Mouse (Mus musculus) forebrain, embryonic 16.5 days (tissue): ENCODE results near the gene Nhlrc4. TPM values are rescaled to one million over a fixed set of nuclear protein-coding genes. Genes with fewer than 3 reads are reported as not detected.

Source experiments
- ATAC-seq: fragments of 200-750 bp; cut with Nextera tagmentation; 2 replicates; pipeline ENCODE4 v1.8.0; 2017; ENCODE audit warnings: mild to moderate bottlenecking, moderate library complexity
- H3K27ac ChIP-seq: fragments of 300-500 bp; sonication (generic); 2 replicates; pipeline ENCODE4 v1.5.1; 2014; ENCODE audit warnings: low read length, control low read depth
- H3K27me3 ChIP-seq: fragments of 300-500 bp; sonication (generic); replicated peaks from 2 replicates; pipeline ENCODE4 v1.6.1; 2014; ENCODE audit warnings: low read length; ENCODE audit not compliant: control insufficient read depth, insufficient read depth
- H3K36me3 ChIP-seq: fragments of 300-500 bp; sonication (generic); 2 replicates; pipeline ENCODE4 v1.6.1; 2014; ENCODE audit not compliant: control insufficient read depth, insufficient read depth
- H3K4me1 ChIP-seq: fragments of 300-500 bp; sonication (generic); replicated peaks from 2 replicates; pipeline ENCODE4 v1.6.1; 2014; ENCODE audit warnings: low read length; ENCODE audit not compliant: control insufficient read depth, insufficient read depth
- H3K4me2 ChIP-seq: fragments of 300-500 bp; sonication (generic); 2 replicates; pipeline ENCODE4 v1.6.1; 2014; ENCODE audit warnings: mild to moderate bottlenecking, low read length, control low read depth
- H3K4me3 ChIP-seq: fragments of 300-500 bp; sonication (generic); replicated peaks from 2 replicates; pipeline ENCODE4 v1.5.1; 2014; ENCODE audit warnings: mild to moderate bottlenecking, low read length, control low read depth
- H3K9ac ChIP-seq: fragments of 300-500 bp; sonication (generic); replicated peaks from 2 replicates; pipeline ENCODE4 v1.6.1; 2014; ENCODE audit warnings: low read depth, low read length, control low read depth
- H3K9me3 ChIP-seq: fragments of 300-500 bp; sonication (generic); 2 replicates; pipeline ENCODE4 v1.6.1; 2016; ENCODE audit warnings: low read length; ENCODE audit not compliant: control insufficient read depth
- WGBS: fragments of 180-500 bp; shearing (Covaris S2); extraction: QIAGEN DNeasy Blood & Tissue Kit; methylation state at CpG from one replicate; pipeline ENCODE4 v1.1.7; 2014; 5-methylcytosine and 5-hydroxymethylcytosine counted together
- polyA plus RNA-seq: library from polyadenylated mRNA; unstranded; fragments of >200 nt; fragmentation: Nextera tagmentation; extraction: Ambion mirVana; gene quantifications from 2 replicates; pipeline ENCODE4 v1.2.1, GENCODE M21; 2015

Gene Nhlrc4
- polyA plus RNA-seq, 1 experiment from 2014 or later = not detected

GRCm38 (mm10) chr17:25943769-25944168 is 992 bp downstream of the Nhlrc4 start:
- H3K9ac ChIP-seq = no peak overlapping the region
- no peak overlapping the region for H3K4me2 ChIP-seq
- no peaks in the 10 kb centered on the region for H3K36me3 ChIP-seq
- no peaks in the 10 kb centered on the region for H3K27me3 ChIP-seq
- no peak overlapping the region for H3K4me3 ChIP-seq
- H3K9me3 ChIP-seq = no peaks in the 10 kb centered on the region
- WGBS = 73% methylated on average over 9 of the region's 9 CpGs
- ATAC-seq = no peak
- peaks cover 14% of the 10 kb centered on the region for H3K4me1 ChIP-seq
- no peak overlapping the region for H3K27ac ChIP-seq

GRCm38 (mm10) chr17:25943221-25943620 is 1.5 kb downstream of the Nhlrc4 start:
- no peak overlapping the region for H3K4me2 ChIP-seq
- H3K36me3 ChIP-seq = no peaks in the 10 kb centered on the region
- ATAC-seq = no peak
- H3K9ac ChIP-seq = no peak overlapping the region
- no peaks in the 10 kb centered on the region for H3K27me3 ChIP-seq
- 75% methylated on average over 3 of the region's 3 CpGs for WGBS
- H3K4me1 ChIP-seq = peaks cover 14% of the 10 kb centered on the region
- H3K9me3 ChIP-seq = no peaks in the 10 kb centered on the region
- H3K4me3 ChIP-seq = no peak overlapping the region
- no peak overlapping the region for H3K27ac ChIP-seq

GRCm38 (mm10) chr17:25942597-25943151 is 2.1 kb downstream of the Nhlrc4 start:
- no peak overlapping the region for H3K4me3 ChIP-seq
- no peak for ATAC-seq
- H3K27me3 ChIP-seq = no peaks in the 10 kb centered on the region
- H3K4me1 ChIP-seq = peaks cover 14% of the 10 kb centered on the region
- no peak overlapping the region for H3K27ac ChIP-seq
- no peaks in the 10 kb centered on the region for H3K9me3 ChIP-seq
- no peaks in the 10 kb centered on the region for H3K36me3 ChIP-seq
- 94% methylated on average over 2 of the region's 2 CpGs for WGBS
- no peak overlapping the region for H3K9ac ChIP-seq
- H3K4me2 ChIP-seq = no peak overlapping the region

- Histone ChIP-seq H3K4me2 (peak overlapping the region; percentile 88), H3K9me3 (no peaks in the 10 kb centered on the region), H3K4me1 (peaks cover 14% of the 10 kb centered on the region), H3K27ac (peak overlapping the region; percentile 54), H3K9ac (peak overlapping the region; percentile 77), H3K36me3 (peaks cover under 1% of the 10 kb centered on the region; the same call in 1 of the 2 replicates), H3K4me3 (peak overlapping the region; percentile 58), H3K27me3 (no peaks in the 10 kb centered on the region)
- 3% methylated on average over 54 of the region's 54 CpGs for WGBS
- ATAC-seq = peak; percentile 86
Observed at GRCm38 (mm10) chr17:25941511-25942241, 3.1 kb downstream of the Nhlrc4 start.

GRCm38 (mm10) chr17:25934526-25934925 is 10.2 kb downstream of the Nhlrc4 start:
- no peak overlapping the region for H3K4me3 ChIP-seq

GRCm38 (mm10) chr17:25925348-25925747 is 19.4 kb downstream of the Nhlrc4 start:
- Histone ChIP-seq H3K27ac (no peak overlapping the region), H3K9me3 (no peaks in the 10 kb centered on the region), H3K4me1 (peaks cover 4% of the 10 kb centered on the region; the same call in 1 of the 2 replicates), H3K4me2 (no peak overlapping the region), H3K9ac (no peak overlapping the region), H3K36me3 (peaks cover 3% of the 10 kb centered on the region; the same call in 1 of the 2 replicates), H3K27me3 (no peaks in the 10 kb centered on the region), H3K4me3 (no peak overlapping the region)
- WGBS = 68% methylated on average over 2 of the region's 2 CpGs
- no peak for ATAC-seq

More at GRCm38 (mm10) chr17:25934526-25934925, 10.2 kb downstream of the Nhlrc4 start:
- no peaks in the 10 kb centered on the region for H3K9me3 ChIP-seq
- H3K27ac ChIP-seq = no peak overlapping the region
- peaks cover 22% of the 10 kb centered on the region for H3K36me3 ChIP-seq
- 89% methylated on average over 1 of the region's 1 CpGs for WGBS
- H3K27me3 ChIP-seq = no peaks in the 10 kb centered on the region
- no peaks in the 10 kb centered on the region for H3K4me1 ChIP-seq
- no peak overlapping the region for H3K4me2 ChIP-seq
- ATAC-seq = no peak
- H3K9ac ChIP-seq = no peak overlapping the region

- Histone ChIP-seq H3K4me2 (no peak overlapping the region), H3K4me3 (no peak overlapping the region), H3K27ac (no peak overlapping the region), H3K9ac (no peak overlapping the region), H3K27me3 (no peaks in the 10 kb centered on the region), H3K36me3 (no peaks in the 10 kb centered on the region), H3K9me3 (no peaks in the 10 kb centered on the region), H3K4me1 (peaks cover 21% of the 10 kb centered on the region)
- 74% methylated on average over 5 of the region's 5 CpGs for WGBS
- ATAC-seq = no peak
Observed at GRCm38 (mm10) chr17:25922120-25922519, 22.6 kb downstream of the Nhlrc4 start.

- no peaks in the 10 kb centered on the region for H3K27me3 ChIP-seq
- peak overlapping the region; percentile 76 for H3K4me2 ChIP-seq
- peak overlapping the region; percentile 99 for H3K4me3 ChIP-seq
- WGBS = under 1% methylated on average over 40 of the region's 40 CpGs
- ATAC-seq = peak; percentile 97
- H3K36me3 ChIP-seq = no peaks in the 10 kb centered on the region
- peak overlapping the region; percentile 96 for H3K27ac ChIP-seq
- H3K9ac ChIP-seq = peak overlapping the region; percentile 68
- H3K4me1 ChIP-seq = peaks cover 23% of the 10 kb centered on the region
- H3K9me3 ChIP-seq = no peaks in the 10 kb centered on the region
Observed at GRCm38 (mm10) chr17:25919786-25920642, 24.7 kb downstream of the Nhlrc4 start.
